Mouse (Mus musculus): ENCODE data around the gene Fam83b.

Fam83b gene

DNA sequence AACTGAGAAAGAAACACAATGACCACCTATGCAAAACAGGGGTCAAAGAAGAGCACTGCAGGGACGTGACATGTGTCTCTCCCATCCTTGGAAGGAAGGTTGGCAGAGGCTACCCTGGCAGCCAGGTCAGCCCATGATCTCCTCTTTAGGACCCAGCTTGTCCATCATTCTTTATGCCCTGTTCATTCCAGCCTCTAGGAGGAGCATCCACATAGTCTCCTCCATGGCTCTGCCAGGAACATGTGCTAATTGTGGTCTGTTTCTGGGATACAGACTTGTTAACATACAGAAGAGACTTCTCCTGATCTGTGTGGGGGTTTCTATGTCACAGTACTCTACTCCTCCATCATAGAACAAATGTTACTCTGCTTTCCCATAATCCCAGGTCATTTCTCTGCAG is 48.3 kb downstream of the Fam83b start:
- no peak for DNase-seq

GRCm38 (mm10) chr9:76505650-76506049 is 61.3 kb downstream of the Fam83b start:
- DNase-seq, result no peak

DNA sequence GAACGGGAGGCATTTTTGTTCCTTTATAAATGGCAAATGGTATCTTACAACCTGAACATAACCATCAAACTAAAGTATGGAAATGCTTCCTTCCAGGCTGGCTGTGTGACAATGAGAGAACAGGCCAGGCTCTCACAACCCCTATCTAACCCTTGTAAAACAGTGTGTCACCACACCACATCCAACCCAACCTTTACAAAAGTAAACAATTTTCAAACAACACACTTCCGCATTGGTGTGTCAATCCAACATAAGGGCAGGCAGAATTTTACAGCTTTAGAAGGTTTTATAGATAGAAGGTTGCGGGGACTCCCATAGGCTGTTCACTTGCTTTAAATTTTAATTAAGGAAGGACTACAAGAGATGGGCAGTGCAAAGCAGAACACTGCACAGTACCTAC is 77.2 kb downstream of the Fam83b start:
- DNase-seq, result no peak

DNA sequence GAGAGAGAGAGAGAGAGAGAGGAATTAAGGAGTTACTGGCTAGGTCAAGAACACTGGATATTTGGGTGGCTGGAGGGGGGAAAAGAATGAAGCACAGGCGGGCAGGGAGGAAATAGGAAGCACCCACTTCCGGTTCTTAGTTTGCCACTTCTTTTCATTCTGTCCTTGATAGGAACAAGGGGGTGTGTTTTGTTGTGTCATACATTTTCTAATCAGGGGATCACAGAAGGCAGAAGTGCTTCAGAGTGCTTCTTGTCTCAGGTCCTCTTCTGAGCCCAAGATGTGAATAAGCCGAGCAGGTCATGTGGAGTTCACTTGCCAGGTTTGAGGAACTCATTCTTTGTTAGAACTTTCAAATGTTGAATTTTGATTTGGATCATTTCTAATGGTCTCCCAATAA is 86.8 kb downstream of the Fam83b start:
- DNase-seq, result no peak

- DNase-seq, result no peak
Observed at GRCm38 (mm10) chr9:76469500-76469899, 97.4 kb downstream of the Fam83b start.

DNA sequence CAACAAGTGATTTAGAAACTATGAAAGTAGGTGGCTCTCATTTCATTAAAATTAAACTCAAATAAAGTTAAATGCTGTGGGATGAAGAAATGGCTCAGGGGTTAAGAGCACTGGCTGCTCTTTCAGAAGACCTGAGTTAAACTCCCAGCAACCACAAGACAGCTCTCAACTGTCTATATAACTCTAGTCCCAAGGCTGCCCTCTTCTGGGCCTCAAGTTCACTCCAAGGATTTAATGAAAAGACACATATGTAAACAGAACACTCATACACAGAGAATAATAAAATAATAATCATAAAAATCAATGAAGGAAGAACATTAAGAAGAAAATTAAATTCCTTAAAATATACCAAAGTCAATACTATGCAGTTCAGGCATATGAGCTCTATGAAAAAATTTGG is 105.4 kb downstream of the Fam83b start:
- DNase-seq, result no peak

- DNase-seq, result no peak
Observed at GRCm38 (mm10) chr9:76455703-76456102, 111.2 kb downstream of the Fam83b start.
